ENCODE assay signal across 1 mouse cellular context in genomic region chr2:156469508-156469907, GRCm38 (mm10).
TF ChIP-seq lines count a peak whose summit lies in the region.

No protein-coding gene starts in this region.

TF ChIP-seq in CH12.LX, 34 proteins besides CTCF, POLR2A, EP300 and RAD21 (continued from another document):
- no peak for TF ChIP-seq ZC3H11A (IDR thresholded peaks at IDR 0.05; ENCODE audit: low read depth, low read length)
